Mouse (Mus musculus) ovary, adult 18-20 months (tissue): ENCODE data around the gene Flt4.
"Not testable (repeated sequence)": the region's sequence is repeated elsewhere in the genome, so short reads cannot be mapped to it uniquely, and the experiment has no call there.

Source experiments
- DNase-seq: peaks from one replicate; pipeline ENCODE4 v3.0.0; 2022; ENCODE audit warnings: low spot score, mixed read lengths

Gene Flt4

GRCm38 (mm10) chr11:49608938-49609867 is at the start of gene Flt4:
Flt4 (plus strand) TSS chr11:49609263.
- DNase-seq: not testable (repeated sequence)

GRCm38 (mm10) chr11:49575054-49575453 is 34.0 kb upstream of the Flt4 start:
- not testable (repeated sequence) for DNase-seq

- not testable (repeated sequence) for DNase-seq
Measured at GRCm38 (mm10) chr11:49580452-49580851, 28.6 kb upstream of the Flt4 start.

- no peak for DNase-seq
Measured at GRCm38 (mm10) chr11:49590213-49590612, 18.9 kb upstream of the Flt4 start.

GRCm38 (mm10) chr11:49597149-49597548 is 11.9 kb upstream of the Flt4 start:
- DNase-seq: not testable (repeated sequence)

- DNase-seq: not testable (repeated sequence)
Measured at GRCm38 (mm10) chr11:49608306-49608705, 757 bp upstream of the Flt4 start.

GRCm38 (mm10) chr11:49609868-49610824 is 1.1 kb downstream of the Flt4 start:
- DNase-seq: not testable (repeated sequence)

- not testable (repeated sequence) for DNase-seq
Measured at GRCm38 (mm10) chr11:49611349-49611748, 2.3 kb downstream of the Flt4 start.

GRCm38 (mm10) chr11:49612154-49612553 is 3.1 kb downstream of the Flt4 start:
- no peak for DNase-seq

- no peak for DNase-seq
Measured at GRCm38 (mm10) chr11:49613349-49613748, 4.3 kb downstream of the Flt4 start.

GRCm38 (mm10) chr11:49615856-49616725 is 7.0 kb downstream of the Flt4 start:
- no peak for DNase-seq

GRCm38 (mm10) chr11:49618476-49618875 is 9.4 kb downstream of the Flt4 start:
- no peak for DNase-seq

- no peak for DNase-seq
Measured at GRCm38 (mm10) chr11:49621953-49622352, 12.9 kb downstream of the Flt4 start.

- DNase-seq: no peak
Measured at GRCm38 (mm10) chr11:49624156-49624555, 15.1 kb downstream of the Flt4 start.

- no peak for DNase-seq
Measured at GRCm38 (mm10) chr11:49625863-49626262, 16.8 kb downstream of the Flt4 start.

GRCm38 (mm10) chr11:49626748-49627147 is 17.7 kb downstream of the Flt4 start:
- no peak for DNase-seq

- no peak for DNase-seq
Measured at GRCm38 (mm10) chr11:49631154-49631553, 22.1 kb downstream of the Flt4 start.

- DNase-seq: no peak
Measured at GRCm38 (mm10) chr11:49632256-49632655, 23.2 kb downstream of the Flt4 start.

- DNase-seq: no peak
Measured at GRCm38 (mm10) chr11:49634101-49634500, 25.0 kb downstream of the Flt4 start.

- DNase-seq: no peak
Measured at GRCm38 (mm10) chr11:49635671-49636070, 26.6 kb downstream of the Flt4 start.

GRCm38 (mm10) chr11:49636449-49636848 is 27.4 kb downstream of the Flt4 start:
- DNase-seq: no peak
